In genomic region chr17:28575244-28576125, GRCm38 (mm10) we compare ENCODE assay signal across 8 mouse cellular contexts. TPM values are rescaled to one million over a fixed set of nuclear protein-coding genes. Genes with fewer than 3 reads are reported as not detected.
A peak's percentile ranks its signal among the peaks of the same experiment; 100 is the strongest.
DNase-seq lines count a peak whose midpoint lies in the region; ATAC-seq and TF ChIP-seq lines count a peak whose summit lies in the region.

Gene Lhfpl5, plus strand, starts transcription at chr17:28575641.

- H3K36me3 ChIP-seq in E14TG2a.4 (ENCODE audit: insufficient read depth, low read length) = no peaks in the 10 kb centered on the region
- no peaks in the 10 kb centered on the region for H3K36me3 ChIP-seq in midbrain, embryonic 15.5 days (replicated peaks)

- ATAC-seq in midbrain, embryonic 15.5 days (replicated peaks) = peak; percentile 87

- peak within 1 kb of the TSS; percentile 75 for H3K4me3 ChIP-seq in E14TG2a.4 (replicated peaks; ENCODE audit: low read length)
- peak within 1 kb of the TSS; percentile 45 for H3K4me3 ChIP-seq in midbrain, embryonic 15.5 days

- WGBS in midbrain, embryonic 15.5 days = 15% methylated on average over 50 of the region's 50 CpGs

- H3K27me3 ChIP-seq in E14TG2a.4 (ENCODE audit: insufficient read depth, low read length) = peaks cover 17% of the 10 kb centered on the region
- no peaks in the 10 kb centered on the region for H3K27me3 ChIP-seq in midbrain, embryonic 15.5 days (replicated peaks)

- no peak within 1 kb of the TSS for H3K27ac ChIP-seq in midbrain, embryonic 15.5 days

- H3K9me3 ChIP-seq in E14TG2a.4 (ENCODE audit: low read length) = no peaks in the 10 kb centered on the region
- no peaks in the 10 kb centered on the region for H3K9me3 ChIP-seq in midbrain, embryonic 15.5 days

- H3K4me1 ChIP-seq in E14TG2a.4 (replicated peaks; ENCODE audit: low read depth, low read length) = peaks cover 61% of the 10 kb centered on the region
- H3K4me1 ChIP-seq in midbrain, embryonic 15.5 days = peaks cover 11% of the 10 kb centered on the region; the same call in 1 of the 2 replicates

- H3K4me2 ChIP-seq in midbrain, embryonic 15.5 days = peak within 1 kb of the TSS; percentile 88

- no peak for TF ChIP-seq CTCF in E14TG2a.4 (conservative IDR thresholded peaks at IDR 0.05; ENCODE audit: low read length)

- H3K9ac ChIP-seq in midbrain, embryonic 15.5 days = peak within 1 kb of the TSS; percentile 38

- peak; percentile 39 to 69 for DNase-seq in adrenal gland, adult (ENCODE audit: inconsistent age in 2 of 2, low spot score in 1 of 2)
- no peak for DNase-seq in adrenal gland, adult 8-10 months
- DNase-seq in cerebellum, adult 9-11 months = peak; percentile 18
- DNase-seq in gastrocnemius, postnatal 4 days (ENCODE audit: low spot score in 2 of 2) = peak; percentile 39 to 46
- peak; percentile 81 for DNase-seq in kidney, postnatal 4 days
- DNase-seq in thymus, postnatal 10 days (ENCODE audit: low spot score in 2 of 2) = peak; percentile 29 to 71

RNA-seq across cellular contexts. Expression of gene Lhfpl5, which starts in this region (rescaled TPM):
- 1 to 10 TPM; 2.6 to 6.7 (median 4.2) TPM for total RNA-seq in adrenal gland, adult 8-10 months (2022)
- total RNA-seq in gastrocnemius, postnatal 4 days (2021) = not detected
- 11.3 and 11.4 TPM in 2 replicates for polyA plus RNA-seq in midbrain, embryonic 15.5 days (2015; fragmentation: Nextera tagmentation; extraction: Ambion mirVana)

Comparison
In these comparisons a context has a peak if more than half of its experiments do, and no peak if none do; other contexts are left out.
1. Peak in DNase-seq in gastrocnemius, postnatal 4 days; RNA of the gene not detected or under 1 TPM.